Mouse (Mus musculus): Measurements from ENCODE around the gene Kpna3.
"Not testable (repeated sequence)": the region's sequence is repeated elsewhere in the genome, so short reads cannot be mapped to it uniquely, and the experiment has no call there.

Kpna3 gene

GRCm38 (mm10) chr14:61394745-61395144 is 44.9 kb downstream of the Kpna3 start:
- peak; percentile 7 for DNase-seq (ENCODE audit: low spot score)

- no peak for DNase-seq (ENCODE audit: low spot score)
Measured at GRCm38 (mm10) chr14:61390586-61390985, 49.1 kb downstream of the Kpna3 start.

- DNase-seq (ENCODE audit: low spot score): no peak
Measured at GRCm38 (mm10) chr14:61367290-61367689, 72.4 kb downstream of the Kpna3 start.

- no peak for DNase-seq (ENCODE audit: low spot score)
Measured at GRCm38 (mm10) chr14:61364656-61365055, 75.0 kb downstream of the Kpna3 start.

GRCm38 (mm10) chr14:61363734-61364133 is 75.9 kb downstream of the Kpna3 start:
- no peak for DNase-seq (ENCODE audit: low spot score)

- DNase-seq (ENCODE audit: low spot score): no peak
Measured at GRCm38 (mm10) chr14:61362268-61362667, 77.4 kb downstream of the Kpna3 start.

GRCm38 (mm10) chr14:61360981-61361511 is 78.6 kb downstream of the Kpna3 start:
- DNase-seq (ENCODE audit: low spot score): no peak

GRCm38 (mm10) chr14:61360131-61360980 is 79.3 kb downstream of the Kpna3 start, which contains the start of gene Ebpl:
Ebpl (minus strand) TSS chr14:61360439.
- DNase-seq (ENCODE audit: low spot score): peak; percentile 87

- DNase-seq (ENCODE audit: low spot score): no peak
Measured at GRCm38 (mm10) chr14:61354251-61355235, 85.1 kb downstream of the Kpna3 start.

GRCm38 (mm10) chr14:61350808-61351207 is 88.9 kb downstream of the Kpna3 start:
- DNase-seq (ENCODE audit: low spot score): no peak

GRCm38 (mm10) chr14:61349876-61350275 is 89.8 kb downstream of the Kpna3 start:
- no peak for DNase-seq (ENCODE audit: low spot score)

- DNase-seq (ENCODE audit: low spot score): no peak
Measured at GRCm38 (mm10) chr14:61346827-61347698, 92.6 kb downstream of the Kpna3 start.

GRCm38 (mm10) chr14:61344590-61344989 is 95.1 kb downstream of the Kpna3 start:
- DNase-seq (ENCODE audit: low spot score): no peak

- no peak for DNase-seq (ENCODE audit: low spot score)
Measured at GRCm38 (mm10) chr14:61339381-61339780, 100.3 kb downstream of the Kpna3 start.

GRCm38 (mm10) chr14:61330996-61331561 is 108.6 kb downstream of the Kpna3 start:
- peak; percentile 46 for DNase-seq (ENCODE audit: low spot score)

- DNase-seq (ENCODE audit: low spot score): no peak
Measured at GRCm38 (mm10) chr14:61330591-61330990, 109.1 kb downstream of the Kpna3 start.

GRCm38 (mm10) chr14:61327618-61328450 is 111.8 kb downstream of the Kpna3 start:
- DNase-seq (ENCODE audit: low spot score): peak; percentile 86

GRCm38 (mm10) chr14:61327007-61327406 is 112.7 kb downstream of the Kpna3 start:
- not testable (repeated sequence) for DNase-seq (ENCODE audit: low spot score)

- DNase-seq (ENCODE audit: low spot score): no peak
Measured at GRCm38 (mm10) chr14:61322740-61323139, 116.9 kb downstream of the Kpna3 start.

GRCm38 (mm10) chr14:61321200-61321599 is 118.5 kb downstream of the Kpna3 start:
- DNase-seq (ENCODE audit: low spot score): no peak

Data from left cerebral cortex, adult 11 months (tissue).